Mouse (Mus musculus): ENCODE measurements around the gene Sesn2. TPM values are rescaled to one million over a fixed set of nuclear protein-coding genes. Genes with fewer than 3 reads are reported as not detected.
"Not testable (repeated sequence)": the region's sequence is repeated elsewhere in the genome, so short reads cannot be mapped to it uniquely, and the experiment has no call there.

The Sesn2 gene
- 9.2 and 10.0 TPM in 2 replicates for polyA plus RNA-seq (2015; fragmentation: Nextera tagmentation; extraction: Ambion mirVana)

DNA sequence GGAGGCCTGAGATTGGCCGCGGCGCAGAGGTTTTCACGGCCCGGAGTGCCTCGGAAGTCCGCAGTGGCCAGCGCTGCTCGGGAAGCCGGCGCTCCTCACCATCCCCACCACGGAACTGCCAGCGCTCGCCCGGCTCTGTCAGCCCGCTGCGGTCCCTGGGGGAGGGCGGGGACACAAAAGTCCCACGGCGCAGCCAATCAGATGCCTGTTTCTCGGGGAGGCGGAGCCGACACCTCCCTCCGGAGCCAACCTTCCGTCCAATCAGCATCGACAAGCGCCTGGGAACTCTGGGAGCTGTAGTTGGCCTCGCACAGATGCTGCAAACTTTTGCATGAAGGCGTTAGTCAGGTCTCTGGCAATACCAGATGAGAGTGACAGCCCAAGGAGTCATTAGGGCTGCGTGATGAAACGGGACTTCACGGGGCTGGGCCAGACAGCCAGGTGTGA lies at the start of gene Sesn2:
Gene Sesn2, minus strand, starts transcription at position 150 of the 447 bp plus-strand sequence.
- peak within 1 kb of the TSS; percentile 81 for H3K9ac ChIP-seq (ENCODE audit: low read depth, low read length)
- H3K4me2 ChIP-seq (ENCODE audit: low read length): peak within 1 kb of the TSS; percentile 93
- peaks cover 8% of the 10 kb centered on the region; the same call in 1 of the 2 replicates for H3K4me1 ChIP-seq (ENCODE audit: control insufficient read depth, insufficient read depth, low read length)
- peaks cover 3% of the 10 kb centered on the region for H3K27me3 ChIP-seq (ENCODE audit: control insufficient read depth, insufficient read depth, low read depth, low read length)
- H3K4me3 ChIP-seq (ENCODE audit: low read depth, low read length): peak within 1 kb of the TSS; percentile 86
- no peaks in the 10 kb centered on the region for H3K9me3 ChIP-seq (replicated peaks; ENCODE audit: control insufficient read depth, low read length, poor library complexity, severe bottlenecking)
- ATAC-seq: peak; percentile 93
- peak within 1 kb of the TSS; percentile 76 for H3K27ac ChIP-seq (ENCODE audit: low read length)
- H3K36me3 ChIP-seq (ENCODE audit: control insufficient read depth, insufficient read depth, low read length): no peaks in the 10 kb centered on the region
- WGBS: under 1% methylated on average over 32 of the region's 32 CpGs

DNA sequence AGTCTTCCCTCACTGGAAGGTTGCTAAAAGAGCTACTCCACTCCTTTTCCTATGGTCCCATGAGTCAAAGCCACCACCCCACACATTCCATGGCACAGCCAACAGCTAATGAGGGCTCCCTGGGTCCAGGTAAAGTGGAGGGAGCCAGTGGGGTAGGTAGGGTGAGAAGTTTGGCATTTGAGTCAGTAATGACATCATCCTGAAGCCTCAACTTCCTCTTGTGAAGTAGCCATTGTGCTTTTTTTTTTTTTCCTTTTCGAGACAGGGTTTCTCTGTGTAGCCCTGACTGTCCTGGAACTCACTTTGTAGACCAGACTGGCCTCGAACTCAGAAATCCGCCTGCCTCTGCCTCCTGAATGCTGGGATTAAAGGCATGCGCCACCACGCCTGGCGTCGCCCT lies 45.2 kb upstream of the Sesn2 start:
- not testable (repeated sequence) for H3K4me2 ChIP-seq (ENCODE audit: low read length); H3K9me3 ChIP-seq (replicated peaks; ENCODE audit: control insufficient read depth, low read length, poor library complexity, severe bottlenecking); H3K27me3 ChIP-seq (ENCODE audit: control insufficient read depth, insufficient read depth, low read depth, low read length); ATAC-seq; H3K4me3 ChIP-seq (ENCODE audit: low read depth, low read length); H3K9ac ChIP-seq (ENCODE audit: low read depth, low read length); H3K27ac ChIP-seq (ENCODE audit: low read length); H3K4me1 ChIP-seq (ENCODE audit: control insufficient read depth, insufficient read depth, low read length)
- WGBS: 90% methylated on average over 7 of the region's 7 CpGs
- H3K36me3 ChIP-seq (ENCODE audit: control insufficient read depth, insufficient read depth, low read length): peaks cover 28% of the 10 kb centered on the region

DNA sequence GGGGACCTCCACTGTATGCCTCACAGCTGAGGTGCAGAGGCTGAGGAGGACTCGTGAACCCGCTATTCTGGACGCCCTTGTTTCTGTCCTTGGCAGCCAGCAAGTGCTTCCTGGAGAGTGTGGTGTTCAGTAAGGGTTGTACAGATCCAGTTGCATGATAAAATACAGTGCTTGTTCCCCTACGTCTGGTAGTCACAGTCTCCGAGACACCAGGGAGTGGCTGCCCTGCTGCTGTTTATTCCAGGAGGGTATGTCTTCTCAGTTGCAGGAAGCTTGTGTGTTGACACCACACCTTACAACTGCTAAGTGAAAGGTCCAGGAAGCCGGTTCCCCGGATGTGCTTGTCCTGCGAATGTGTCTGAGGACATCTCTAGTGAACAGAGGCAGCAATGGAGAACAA lies 44.4 kb upstream of the Sesn2 start:
- Histone ChIP-seq H3K4me1 (ENCODE audit: control insufficient read depth, insufficient read depth, low read length) (no peaks in the 10 kb centered on the region), H3K9me3 (replicated peaks; ENCODE audit: control insufficient read depth, low read length, poor library complexity, severe bottlenecking) (no peaks in the 10 kb centered on the region), H3K27me3 (ENCODE audit: control insufficient read depth, insufficient read depth, low read depth, low read length) (no peaks in the 10 kb centered on the region), H3K4me2 (ENCODE audit: low read length) (no peak overlapping the region), H3K27ac (ENCODE audit: low read length) (no peak overlapping the region), H3K9ac (ENCODE audit: low read depth, low read length) (no peak overlapping the region), H3K36me3 (ENCODE audit: control insufficient read depth, insufficient read depth, low read length) (peaks cover 34% of the 10 kb centered on the region), H3K4me3 (ENCODE audit: low read depth, low read length) (no peak overlapping the region)
- ATAC-seq: no peak
- 82% methylated on average over 8 of the region's 8 CpGs for WGBS

DNA sequence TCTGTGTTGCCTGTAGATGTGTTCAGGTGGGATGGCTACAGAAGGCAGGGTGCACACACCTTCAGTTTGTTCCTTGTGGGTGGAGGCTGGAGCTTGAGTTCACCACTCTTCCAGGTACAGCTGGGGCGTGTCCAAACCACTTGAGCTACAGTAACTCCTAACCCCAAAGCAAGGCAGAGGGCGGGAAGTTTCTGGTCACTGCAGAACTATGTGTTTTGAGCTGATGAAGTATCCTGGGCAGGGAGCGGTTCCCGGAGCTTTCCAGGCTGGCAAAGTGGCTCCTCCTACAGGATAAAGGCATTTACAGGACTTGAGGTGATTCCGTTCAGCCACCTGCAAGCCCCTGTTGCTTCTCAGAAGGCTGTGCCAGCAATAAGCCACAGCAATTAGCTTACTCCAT lies 43.9 kb upstream of the Sesn2 start:
- 82% methylated on average over 5 of the region's 5 CpGs for WGBS
- no peaks in the 10 kb centered on the region for H3K27me3 ChIP-seq (ENCODE audit: control insufficient read depth, insufficient read depth, low read depth, low read length)
- no peaks in the 10 kb centered on the region for H3K9me3 ChIP-seq (replicated peaks; ENCODE audit: control insufficient read depth, low read length, poor library complexity, severe bottlenecking)
- no peak overlapping the region for H3K9ac ChIP-seq (ENCODE audit: low read depth, low read length)
- H3K4me3 ChIP-seq (ENCODE audit: low read depth, low read length): no peak overlapping the region
- no peaks in the 10 kb centered on the region for H3K4me1 ChIP-seq (ENCODE audit: control insufficient read depth, insufficient read depth, low read length)
- no peak for ATAC-seq
- H3K27ac ChIP-seq (ENCODE audit: low read length): no peak overlapping the region
- peaks cover 38% of the 10 kb centered on the region for H3K36me3 ChIP-seq (ENCODE audit: control insufficient read depth, insufficient read depth, low read length)
- H3K4me2 ChIP-seq (ENCODE audit: low read length): no peak overlapping the region

DNA sequence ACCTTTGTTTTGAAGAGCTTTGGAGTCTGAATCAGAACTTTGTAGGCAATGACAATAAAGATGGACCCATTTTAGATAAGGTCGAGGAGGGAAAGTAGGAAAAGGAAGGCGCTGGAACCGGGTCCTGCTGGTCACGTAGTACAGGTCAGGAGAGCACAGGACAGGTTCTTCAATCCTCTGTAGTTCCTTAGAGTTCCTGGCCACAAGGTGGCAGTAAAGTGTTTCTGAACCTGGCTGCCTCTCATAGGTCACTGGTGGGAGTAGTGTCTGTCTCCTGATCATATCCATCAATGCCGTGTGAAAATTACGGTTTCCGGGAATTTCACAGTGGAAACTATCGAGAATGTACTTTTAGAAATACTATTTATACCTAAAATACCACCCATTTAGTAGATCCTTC lies 35.5 kb upstream of the Sesn2 start:
- no peak overlapping the region for H3K27ac ChIP-seq (ENCODE audit: low read length)
- H3K9me3 ChIP-seq (replicated peaks; ENCODE audit: control insufficient read depth, low read length, poor library complexity, severe bottlenecking): no peaks in the 10 kb centered on the region
- no peak for ATAC-seq
- no peak overlapping the region for H3K9ac ChIP-seq (ENCODE audit: low read depth, low read length)
- WGBS: 49% methylated on average over 8 of the region's 8 CpGs
- no peak overlapping the region for H3K4me3 ChIP-seq (ENCODE audit: low read depth, low read length)
- H3K4me1 ChIP-seq (ENCODE audit: control insufficient read depth, insufficient read depth, low read length): no peaks in the 10 kb centered on the region
- no peak overlapping the region for H3K4me2 ChIP-seq (ENCODE audit: low read length)
- peaks cover 39% of the 10 kb centered on the region for H3K36me3 ChIP-seq (ENCODE audit: control insufficient read depth, insufficient read depth, low read length)
- no peaks in the 10 kb centered on the region for H3K27me3 ChIP-seq (ENCODE audit: control insufficient read depth, insufficient read depth, low read depth, low read length)

DNA sequence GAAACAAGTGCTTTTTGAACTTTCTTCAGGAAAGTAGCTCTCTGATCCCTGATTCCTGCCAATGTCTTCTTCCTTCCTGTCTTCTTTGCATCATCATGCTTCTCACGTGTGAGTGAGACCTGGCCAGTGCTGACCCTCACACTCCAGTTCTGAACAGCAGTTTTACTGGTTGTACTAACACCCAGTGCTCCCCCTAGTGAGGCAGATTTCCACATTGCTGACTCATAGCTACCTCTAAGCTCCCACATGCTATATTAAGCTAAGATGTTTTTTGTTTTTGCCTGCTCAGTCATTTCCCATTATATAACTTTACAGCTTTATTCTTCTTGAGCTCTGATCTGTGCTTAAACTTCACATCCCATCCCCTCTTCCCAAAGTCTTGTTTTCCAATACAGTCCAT lies 32.4 kb upstream of the Sesn2 start:
- peaks cover 24% of the 10 kb centered on the region for H3K36me3 ChIP-seq (ENCODE audit: control insufficient read depth, insufficient read depth, low read length)
- WGBS: 61% methylated on average over 1 of the region's 1 CpGs
- ATAC-seq: no peak

DNA sequence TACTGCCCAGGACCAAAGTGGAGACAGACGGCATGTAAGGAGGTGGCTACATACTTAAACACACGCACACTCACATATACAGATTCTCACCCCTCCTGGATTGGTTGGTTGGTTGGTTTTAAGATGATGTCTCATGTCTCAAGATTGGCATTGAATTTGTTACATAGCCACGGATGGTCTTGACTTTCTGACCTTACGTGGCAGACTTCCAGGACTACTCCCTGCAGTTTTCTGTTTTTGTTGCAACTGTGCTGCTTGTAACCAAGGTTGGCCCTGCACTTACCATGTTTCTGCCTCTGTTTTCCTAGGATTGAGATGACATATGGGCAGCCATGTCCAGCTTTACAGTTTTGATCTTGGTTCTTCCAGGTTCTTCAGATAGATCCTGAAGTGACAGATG lies 31.1 kb upstream of the Sesn2 start:
- H3K4me2 ChIP-seq (ENCODE audit: low read length): no peak overlapping the region
- H3K9me3 ChIP-seq (replicated peaks; ENCODE audit: control insufficient read depth, low read length, poor library complexity, severe bottlenecking): no peaks in the 10 kb centered on the region
- H3K27me3 ChIP-seq (ENCODE audit: control insufficient read depth, insufficient read depth, low read depth, low read length): no peaks in the 10 kb centered on the region
- no peak overlapping the region for H3K9ac ChIP-seq (ENCODE audit: low read depth, low read length)
- H3K4me3 ChIP-seq (ENCODE audit: low read depth, low read length): no peak overlapping the region
- no peak for ATAC-seq
- peaks cover 19% of the 10 kb centered on the region for H3K36me3 ChIP-seq (ENCODE audit: control insufficient read depth, insufficient read depth, low read length)
- peaks cover 9% of the 10 kb centered on the region for H3K4me1 ChIP-seq (ENCODE audit: control insufficient read depth, insufficient read depth, low read length)
- H3K27ac ChIP-seq (ENCODE audit: low read length): no peak overlapping the region
- WGBS: 93% methylated on average over 4 of the region's 4 CpGs

More for the DNA sequence above, 32.4 kb upstream of the Sesn2 start:
- Histone ChIP-seq H3K9ac (ENCODE audit: low read depth, low read length) (no peak overlapping the region), H3K4me1 (ENCODE audit: control insufficient read depth, insufficient read depth, low read length) (no peaks in the 10 kb centered on the region), H3K9me3 (replicated peaks; ENCODE audit: control insufficient read depth, low read length, poor library complexity, severe bottlenecking) (no peaks in the 10 kb centered on the region), H3K4me2 (ENCODE audit: low read length) (no peak overlapping the region), H3K4me3 (ENCODE audit: low read depth, low read length) (no peak overlapping the region), H3K27ac (ENCODE audit: low read length) (no peak overlapping the region), H3K27me3 (ENCODE audit: control insufficient read depth, insufficient read depth, low read depth, low read length) (no peaks in the 10 kb centered on the region)

DNA sequence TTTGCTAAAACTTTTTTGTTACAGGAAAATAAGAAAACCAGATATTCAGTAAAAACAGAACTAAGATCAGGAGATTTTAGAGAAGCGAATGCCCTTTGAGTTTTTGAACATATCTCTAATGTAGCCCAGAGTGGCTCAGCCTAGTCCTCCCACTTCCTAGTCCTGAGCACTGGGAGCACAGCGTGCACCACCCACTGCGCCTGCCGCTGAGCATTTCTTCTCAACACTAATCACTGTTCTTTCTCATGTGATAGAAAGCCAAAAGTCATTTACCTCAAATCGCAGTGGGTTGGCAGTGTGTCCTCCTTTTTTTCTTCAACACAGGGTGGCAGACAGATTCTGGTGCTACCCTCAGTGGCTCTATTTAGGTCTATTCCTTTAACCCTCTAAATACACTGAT lies 29.2 kb upstream of the Sesn2 start:
- Histone ChIP-seq H3K9ac (ENCODE audit: low read depth, low read length) (no peak overlapping the region), H3K4me1 (ENCODE audit: control insufficient read depth, insufficient read depth, low read length) (peaks cover 14% of the 10 kb centered on the region), H3K4me2 (ENCODE audit: low read length) (no peak overlapping the region), H3K4me3 (ENCODE audit: low read depth, low read length) (no peak overlapping the region), H3K27ac (ENCODE audit: low read length) (no peak overlapping the region), H3K9me3 (replicated peaks; ENCODE audit: control insufficient read depth, low read length, poor library complexity, severe bottlenecking) (no peaks in the 10 kb centered on the region), H3K36me3 (ENCODE audit: control insufficient read depth, insufficient read depth, low read length) (peaks cover 14% of the 10 kb centered on the region), H3K27me3 (ENCODE audit: control insufficient read depth, insufficient read depth, low read depth, low read length) (no peaks in the 10 kb centered on the region)
- WGBS: 94% methylated on average over 5 of the region's 5 CpGs
- ATAC-seq: no peak

DNA sequence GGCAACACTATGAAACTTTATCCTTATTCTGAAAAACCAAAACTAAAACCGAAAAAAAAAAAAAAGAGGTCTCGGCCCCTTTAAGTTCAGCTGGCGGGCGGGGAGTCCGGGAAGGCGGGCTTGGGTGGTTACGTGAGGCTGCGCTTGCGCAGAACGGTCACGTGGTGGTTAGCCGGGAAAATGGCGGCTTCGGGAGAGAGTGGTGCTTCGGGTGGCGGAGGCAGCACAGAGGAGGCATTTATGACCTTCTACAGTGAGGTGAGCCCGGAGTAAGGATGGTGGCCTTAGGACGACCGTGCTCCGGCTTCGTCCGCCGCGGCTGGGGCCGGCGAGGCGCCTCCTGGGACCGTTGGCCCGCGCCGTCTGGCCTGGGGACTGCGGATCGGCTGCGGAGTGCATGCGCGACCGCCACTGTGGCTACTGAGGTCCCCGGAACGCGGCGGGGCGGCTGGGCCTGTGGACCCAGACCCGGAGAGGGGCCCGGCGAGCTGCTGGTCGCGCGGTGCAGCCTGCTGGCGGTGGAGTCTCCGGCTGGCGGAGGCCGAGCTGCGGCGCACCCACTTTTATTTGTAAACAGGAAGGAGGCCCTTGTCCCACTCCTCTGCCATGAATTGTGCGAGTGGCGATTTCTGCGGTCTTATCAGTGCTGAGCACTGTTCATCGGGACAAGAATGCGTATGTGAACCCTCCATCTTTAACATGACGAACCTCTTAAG lies 25.3 kb upstream of the Sesn2 start, which contains the start of gene Dnajc8:
Gene Dnajc8, plus strand, starts transcription at position 145 of the 716 bp plus-strand sequence.
- H3K9ac ChIP-seq (ENCODE audit: low read depth, low read length): peak within 1 kb of the TSS; percentile 87
- peak; percentile 74 for ATAC-seq
- peak within 1 kb of the TSS; percentile 77 for H3K27ac ChIP-seq (ENCODE audit: low read length)
- peaks cover 32% of the 10 kb centered on the region for H3K4me1 ChIP-seq (ENCODE audit: control insufficient read depth, insufficient read depth, low read length)
- H3K4me2 ChIP-seq (ENCODE audit: low read length): peak within 1 kb of the TSS; percentile 90
- no peaks in the 10 kb centered on the region for H3K9me3 ChIP-seq (replicated peaks; ENCODE audit: control insufficient read depth, low read length, poor library complexity, severe bottlenecking)
- H3K27me3 ChIP-seq (ENCODE audit: control insufficient read depth, insufficient read depth, low read depth, low read length): no peaks in the 10 kb centered on the region
- peak within 1 kb of the TSS; percentile 93 for H3K4me3 ChIP-seq (ENCODE audit: low read depth, low read length)
- H3K36me3 ChIP-seq (ENCODE audit: control insufficient read depth, insufficient read depth, low read length): peaks cover 10% of the 10 kb centered on the region
- WGBS: under 1% methylated on average over 60 of the region's 60 CpGs

All from midbrain, embryonic 16.5 days (tissue).